Mouse (Mus musculus) heart, postnatal 25 days (tissue): ENCODE results near the gene Wdr5b. TPM values are rescaled to one million over a fixed set of nuclear protein-coding genes. Genes with fewer than 3 reads are reported as not detected.
A peak's percentile ranks its signal among the peaks of the same experiment; 100 is the strongest.
"Not testable (repeated sequence)": the region's sequence is repeated elsewhere in the genome, so short reads cannot be mapped to it uniquely, and the experiment has no call there.

Experiments used
- DNase-seq: peaks from one replicate; pipeline ENCODE4 v3.0.0; 2022; ENCODE audit warnings: low spot score
- intact Hi-C: fragments of 180-260 bp; cut with DNase I; formaldehyde crosslinking; loops from one replicate; pipeline ENCODE4 v1.15.1; 2025
- total RNA-seq, 2 experiments: library from RNA; stranded (reverse); gene quantifications; 2 replicates each; pipeline ENCODE4 v1.2.3; 2021

The Wdr5b gene
- total RNA-seq, result 1 to 10 TPM; 2.6 to 2.9 TPM

GRCm38 (mm10) chr16:36040640-36041624, at the start of gene Wdr5b:
Gene Wdr5b, plus strand, starts transcription at chr16:36041190.
- intact Hi-C loops, result no loop called here
- DNase-seq, result peak; percentile 88

- no peak for DNase-seq
- intact Hi-C loops, result no loop called here
Observed at GRCm38 (mm10) chr16:35992391-35992790, 48.6 kb upstream of the Wdr5b start.

- DNase-seq, result no peak
- intact Hi-C loops, result no loop called here
Observed at GRCm38 (mm10) chr16:35993316-35993715, 47.7 kb upstream of the Wdr5b start.

- intact Hi-C loops, DNase-seq: not testable (repeated sequence)
Observed at GRCm38 (mm10) chr16:35998852-35999251, 42.1 kb upstream of the Wdr5b start.

- intact Hi-C loops, result no loop called here
- DNase-seq, result no peak
Observed at GRCm38 (mm10) chr16:36008396-36008795, 32.6 kb upstream of the Wdr5b start.

GRCm38 (mm10) chr16:36016335-36016734, 24.7 kb upstream of the Wdr5b start:
- no peak for DNase-seq
- intact Hi-C loops, result no loop called here

GRCm38 (mm10) chr16:36028120-36028519, 12.9 kb upstream of the Wdr5b start:
- intact Hi-C loops, DNase-seq: not testable (repeated sequence)

- intact Hi-C loops, result no loop called here
- DNase-seq, result no peak
Observed at GRCm38 (mm10) chr16:36041625-36042020, 633 bp downstream of the Wdr5b start.

- no peak for DNase-seq
- intact Hi-C loops, result no loop called here
Observed at GRCm38 (mm10) chr16:36043073-36043472, 2.1 kb downstream of the Wdr5b start.

- intact Hi-C loops, result no loop called here
- DNase-seq, result no peak
Observed at GRCm38 (mm10) chr16:36043964-36044363, 3.0 kb downstream of the Wdr5b start.

- no peak for DNase-seq
- intact Hi-C loops, result loop anchor here (2.0 kb wide), 1 partner anchor 21 kb away; no protein-coding TSS in a partner anchor
Observed at GRCm38 (mm10) chr16:36047538-36047937, 6.5 kb downstream of the Wdr5b start.

- DNase-seq, result no peak
- intact Hi-C loops, result no loop called here
Observed at GRCm38 (mm10) chr16:36051491-36051890, 10.5 kb downstream of the Wdr5b start.

- intact Hi-C loops, result no loop called here
- no peak for DNase-seq
Observed at GRCm38 (mm10) chr16:36053524-36054275, 12.7 kb downstream of the Wdr5b start.

GRCm38 (mm10) chr16:36054920-36055319, 13.9 kb downstream of the Wdr5b start:
- intact Hi-C loops, result no loop called here

GRCm38 (mm10) chr16:36056416-36056815, 15.4 kb downstream of the Wdr5b start:
- intact Hi-C loops, result no loop called here
- no peak for DNase-seq

More at GRCm38 (mm10) chr16:36054920-36055319, 13.9 kb downstream of the Wdr5b start:
- no peak for DNase-seq

- no peak for DNase-seq
- intact Hi-C loops, result no loop called here
Observed at GRCm38 (mm10) chr16:36057933-36058475, 17.0 kb downstream of the Wdr5b start.

GRCm38 (mm10) chr16:36062534-36062933, 21.5 kb downstream of the Wdr5b start:
- intact Hi-C loops, result not testable (repeated sequence)

GRCm38 (mm10) chr16:36063315-36063714, 22.3 kb downstream of the Wdr5b start:
- DNase-seq, result no peak
- intact Hi-C loops, result no loop called here

More at GRCm38 (mm10) chr16:36062534-36062933, 21.5 kb downstream of the Wdr5b start:
- not testable (repeated sequence) for DNase-seq

- intact Hi-C loops, result no loop called here
- DNase-seq, result no peak
Observed at GRCm38 (mm10) chr16:36064904-36065303, 23.9 kb downstream of the Wdr5b start.

- intact Hi-C loops, result loop anchor here (2.0 kb wide), 1 partner anchor 21 kb away; no protein-coding TSS in a partner anchor
- no peak for DNase-seq
Observed at GRCm38 (mm10) chr16:36067694-36068093, 26.7 kb downstream of the Wdr5b start.
